Mouse (Mus musculus): Measurements from ENCODE around the gene Ppil2. TPM values are rescaled to one million over a fixed set of nuclear protein-coding genes. Genes with fewer than 3 reads are reported as not detected.

Ppil2 gene
- polyA plus RNA-seq, 1 experiment from 2014 or later = 71.9 TPM

- H3K4me1 ChIP-seq (replicated peaks; ENCODE audit: control insufficient read depth, insufficient read depth, low read length) = no peaks in the 10 kb centered on the region
- no peak overlapping the region for H3K4me3 ChIP-seq (ENCODE audit: low read depth, low read length)
- H3K36me3 ChIP-seq (ENCODE audit: control insufficient read depth, insufficient read depth) = 0 out of 2 replicates have a peak, but pooled peaks cover 11% of the 10 kb centered on the region
- no peak for TF ChIP-seq CTCF (IDR thresholded peaks at IDR 0.05; ENCODE audit: low read depth)
- 74% methylated on average over 3 of the region's 3 CpGs for WGBS
- H3K9ac ChIP-seq (ENCODE audit: low read depth, low read length) = no peak overlapping the region
- no peak overlapping the region for H3K4me2 ChIP-seq (replicated peaks; ENCODE audit: low read depth)
- H3K27ac ChIP-seq (ENCODE audit: low read depth, low read length) = no peak overlapping the region
- no peak for ATAC-seq
- H3K9me3 ChIP-seq (ENCODE audit: control insufficient read depth) = no peaks in the 10 kb centered on the region
- no peaks in the 10 kb centered on the region for H3K27me3 ChIP-seq (replicated peaks; ENCODE audit: control insufficient read depth, insufficient read depth, low read length)
Observed at GRCm38 (mm10) chr16:17053903-17054302, 57.2 kb downstream of the Ppil2 start.

- H3K27ac ChIP-seq (ENCODE audit: low read depth, low read length) = no peak overlapping the region
- no peak overlapping the region for H3K9ac ChIP-seq (ENCODE audit: low read depth, low read length)
- no peak overlapping the region for H3K4me3 ChIP-seq (ENCODE audit: low read depth, low read length)
- no peak for TF ChIP-seq CTCF (IDR thresholded peaks at IDR 0.05; ENCODE audit: low read depth)
- no peaks in the 10 kb centered on the region for H3K4me1 ChIP-seq (replicated peaks; ENCODE audit: control insufficient read depth, insufficient read depth, low read length)
- H3K4me2 ChIP-seq (replicated peaks; ENCODE audit: low read depth) = no peak overlapping the region
- ATAC-seq = no peak
- 79% methylated on average over 7 of the region's 7 CpGs for WGBS
- peaks cover 27% of the 10 kb centered on the region; the same call in 1 of the 2 replicates for H3K36me3 ChIP-seq (ENCODE audit: control insufficient read depth, insufficient read depth)
- no peaks in the 10 kb centered on the region for H3K27me3 ChIP-seq (replicated peaks; ENCODE audit: control insufficient read depth, insufficient read depth, low read length)
- H3K9me3 ChIP-seq (ENCODE audit: control insufficient read depth) = no peaks in the 10 kb centered on the region
Observed at GRCm38 (mm10) chr16:17052087-17052486, 59.0 kb downstream of the Ppil2 start.

GRCm38 (mm10) chr16:17049886-17050285 lies 61.2 kb downstream of the Ppil2 start:
- Histone ChIP-seq H3K9ac (ENCODE audit: low read depth, low read length) (no peak overlapping the region), H3K4me2 (replicated peaks; ENCODE audit: low read depth) (no peak overlapping the region), H3K4me3 (ENCODE audit: low read depth, low read length) (no peak overlapping the region), H3K27me3 (replicated peaks; ENCODE audit: control insufficient read depth, insufficient read depth, low read length) (no peaks in the 10 kb centered on the region), H3K9me3 (ENCODE audit: control insufficient read depth) (no peaks in the 10 kb centered on the region), H3K27ac (ENCODE audit: low read depth, low read length) (no peak overlapping the region), H3K4me1 (replicated peaks; ENCODE audit: control insufficient read depth, insufficient read depth, low read length) (no peaks in the 10 kb centered on the region), H3K36me3 (ENCODE audit: control insufficient read depth, insufficient read depth) (peaks cover 38% of the 10 kb centered on the region)
- ATAC-seq = no peak
- TF ChIP-seq CTCF (IDR thresholded peaks at IDR 0.05; ENCODE audit: low read depth) = no peak
- WGBS = 95% methylated on average over 1 of the region's 1 CpGs

- ATAC-seq = no peak
- no peak for TF ChIP-seq CTCF (IDR thresholded peaks at IDR 0.05; ENCODE audit: low read depth)
- Histone ChIP-seq H3K27ac (ENCODE audit: low read depth, low read length) (no peak overlapping the region), H3K4me1 (replicated peaks; ENCODE audit: control insufficient read depth, insufficient read depth, low read length) (no peaks in the 10 kb centered on the region), H3K9me3 (ENCODE audit: control insufficient read depth) (no peaks in the 10 kb centered on the region), H3K36me3 (ENCODE audit: control insufficient read depth, insufficient read depth) (peaks cover 75% of the 10 kb centered on the region), H3K9ac (ENCODE audit: low read depth, low read length) (no peak overlapping the region), H3K4me3 (ENCODE audit: low read depth, low read length) (no peak overlapping the region), H3K4me2 (replicated peaks; ENCODE audit: low read depth) (no peak overlapping the region), H3K27me3 (replicated peaks; ENCODE audit: control insufficient read depth, insufficient read depth, low read length) (no peaks in the 10 kb centered on the region)
- WGBS = 74% methylated on average over 3 of the region's 3 CpGs
Observed at GRCm38 (mm10) chr16:17045287-17045686, 65.8 kb downstream of the Ppil2 start.

- ATAC-seq = no peak
- Histone ChIP-seq H3K4me2 (replicated peaks; ENCODE audit: low read depth) (no peak overlapping the region), H3K27me3 (replicated peaks; ENCODE audit: control insufficient read depth, insufficient read depth, low read length) (no peaks in the 10 kb centered on the region), H3K27ac (ENCODE audit: low read depth, low read length) (no peak overlapping the region), H3K9me3 (ENCODE audit: control insufficient read depth) (no peaks in the 10 kb centered on the region), H3K4me3 (ENCODE audit: low read depth, low read length) (no peak overlapping the region), H3K4me1 (replicated peaks; ENCODE audit: control insufficient read depth, insufficient read depth, low read length) (no peaks in the 10 kb centered on the region), H3K36me3 (ENCODE audit: control insufficient read depth, insufficient read depth) (peaks cover 73% of the 10 kb centered on the region), H3K9ac (ENCODE audit: low read depth, low read length) (no peak overlapping the region)
- WGBS = 80% methylated on average over 3 of the region's 3 CpGs
- TF ChIP-seq CTCF (IDR thresholded peaks at IDR 0.05; ENCODE audit: low read depth) = no peak
Observed at GRCm38 (mm10) chr16:17044320-17044719, 66.7 kb downstream of the Ppil2 start.

GRCm38 (mm10) chr16:17041417-17041816 lies 69.6 kb downstream of the Ppil2 start:
- WGBS = 100% methylated on average over 1 of the region's 1 CpGs
- Histone ChIP-seq H3K9ac (ENCODE audit: low read depth, low read length) (no peak overlapping the region), H3K27me3 (replicated peaks; ENCODE audit: control insufficient read depth, insufficient read depth, low read length) (no peaks in the 10 kb centered on the region), H3K27ac (ENCODE audit: low read depth, low read length) (no peak overlapping the region), H3K4me3 (ENCODE audit: low read depth, low read length) (no peak overlapping the region), H3K9me3 (ENCODE audit: control insufficient read depth) (no peaks in the 10 kb centered on the region), H3K4me1 (replicated peaks; ENCODE audit: control insufficient read depth, insufficient read depth, low read length) (no peaks in the 10 kb centered on the region), H3K36me3 (ENCODE audit: control insufficient read depth, insufficient read depth) (peaks cover 84% of the 10 kb centered on the region), H3K4me2 (replicated peaks; ENCODE audit: low read depth) (no peak overlapping the region)
- ATAC-seq = no peak
- no peak for TF ChIP-seq CTCF (IDR thresholded peaks at IDR 0.05; ENCODE audit: low read depth)

- no peaks in the 10 kb centered on the region for H3K9me3 ChIP-seq (ENCODE audit: control insufficient read depth)
- H3K27ac ChIP-seq (ENCODE audit: low read depth, low read length) = no peak overlapping the region
- H3K4me1 ChIP-seq (replicated peaks; ENCODE audit: control insufficient read depth, insufficient read depth, low read length) = no peaks in the 10 kb centered on the region
- H3K36me3 ChIP-seq (ENCODE audit: control insufficient read depth, insufficient read depth) = peaks cover 88% of the 10 kb centered on the region
- 92% methylated on average over 3 of the region's 3 CpGs for WGBS
- H3K27me3 ChIP-seq (replicated peaks; ENCODE audit: control insufficient read depth, insufficient read depth, low read length) = no peaks in the 10 kb centered on the region
- no peak for ATAC-seq
- no peak overlapping the region for H3K4me3 ChIP-seq (ENCODE audit: low read depth, low read length)
- no peak overlapping the region for H3K9ac ChIP-seq (ENCODE audit: low read depth, low read length)
- no peak for TF ChIP-seq CTCF (IDR thresholded peaks at IDR 0.05; ENCODE audit: low read depth)
- H3K4me2 ChIP-seq (replicated peaks; ENCODE audit: low read depth) = no peak overlapping the region
Observed at GRCm38 (mm10) chr16:17040716-17041115, 70.3 kb downstream of the Ppil2 start.

MicroRNAs within 50 kb of the gene (microRNA counts, 519-probe panel; counts per million panel counts)
- microRNA mmu-miR-130b (4,751 counts per million, percentile 79 among the panel's probes with 10 or more counts), microRNA mmu-miR-301b (3,097 counts per million, percentile 35 among the panel's probes with 10 or more counts)

Small RNA genes within 50 kb of the gene (microRNA-seq; reads per million reads assigned to microRNA genes)
- gene Mir130b (3,806 reads per million, percentile 89 among the genes with 10 or more reads in this experiment), gene Mir301b (41.6 reads per million, percentile 37 among the genes with 10 or more reads in this experiment)

Other genes starting within 250 kb of the Ppil2 start
- gene Igll1, start 247.3 kb downstream of the Ppil2 start, polyA plus RNA-seq (2015; fragmentation: Nextera tagmentation; extraction: Ambion mirVana) = 0.24 TPM in 1 of 2 replicates, not detected in the other
- gene Top3b, start 240.5 kb downstream of the Ppil2 start, polyA plus RNA-seq (2015; fragmentation: Nextera tagmentation; extraction: Ambion mirVana) = 24.3 and 25.1 TPM in 2 replicates
- 0.73 and 1.5 TPM in 2 replicates for gene Vpreb1, start 240.4 kb downstream of the Ppil2 start, polyA plus RNA-seq (2015; fragmentation: Nextera tagmentation; extraction: Ambion mirVana)
- gene Ppm1f, start 214.8 kb downstream of the Ppil2 start, polyA plus RNA-seq (2015; fragmentation: Nextera tagmentation; extraction: Ambion mirVana) = 4.7 and 4.8 TPM in 2 replicates
- gene Mapk1, start 127.9 kb downstream of the Ppil2 start, polyA plus RNA-seq (2015; fragmentation: Nextera tagmentation; extraction: Ambion mirVana) = 86.6 and 88.6 TPM in 2 replicates
- gene Ypel1, start 41.6 kb downstream of the Ppil2 start, polyA plus RNA-seq (2015; fragmentation: Nextera tagmentation; extraction: Ambion mirVana) = 3.4 and 3.6 TPM in 2 replicates
- gene 2610318N02Rik, start 13.9 kb upstream of the Ppil2 start, polyA plus RNA-seq (2015; fragmentation: Nextera tagmentation; extraction: Ambion mirVana) = 7.1 and 7.9 TPM in 2 replicates
- 67.9 and 70.3 TPM in 2 replicates for gene Sdf2l1, start 21.1 kb upstream of the Ppil2 start, polyA plus RNA-seq (2015; fragmentation: Nextera tagmentation; extraction: Ambion mirVana)
- gene Ydjc, start 33.4 kb upstream of the Ppil2 start, polyA plus RNA-seq (2015; fragmentation: Nextera tagmentation; extraction: Ambion mirVana) = 24.6 and 28.8 TPM in 2 replicates
- gene Ccdc116, start 36.0 kb upstream of the Ppil2 start, polyA plus RNA-seq (2015; fragmentation: Nextera tagmentation; extraction: Ambion mirVana) = 1.7 and 2.0 TPM in 2 replicates
- 294 and 319 TPM in 2 replicates for gene Ube2l3, start 91.4 kb upstream of the Ppil2 start, polyA plus RNA-seq (2015; fragmentation: Nextera tagmentation; extraction: Ambion mirVana)
- gene Rimbp3, start 97.3 kb upstream of the Ppil2 start, polyA plus RNA-seq (2015; fragmentation: Nextera tagmentation; extraction: Ambion mirVana) = 0.14 and 0.21 TPM in 2 replicates
- 1.4 and 1.9 TPM in 2 replicates for gene Hic2, start 122.3 kb upstream of the Ppil2 start, polyA plus RNA-seq (2015; fragmentation: Nextera tagmentation; extraction: Ambion mirVana)
- 4.8 and 7.2 TPM in 2 replicates for gene Tmem191c, start 164.8 kb upstream of the Ppil2 start, polyA plus RNA-seq (2015; fragmentation: Nextera tagmentation; extraction: Ambion mirVana)
- 0.09 and 0.14 TPM in 2 replicates for gene Serpind1, start 220.1 kb upstream of the Ppil2 start, polyA plus RNA-seq (2015; fragmentation: Nextera tagmentation; extraction: Ambion mirVana)

Data from intestine, postnatal 0 days (tissue).